Mouse (Mus musculus) spleen, adult 2 months (tissue): ENCODE measurements around the gene Kdm5a.

Experiments
- CTCF ChIP-seq: fragments of 200-500 bp; IDR thresholded peaks from 2 replicates; pipeline ENCODE4 v1.5.1; 2011; ENCODE audit warnings: mild to moderate bottlenecking, inconsistent platforms; ENCODE audit not compliant: insufficient read depth, insufficient read length, insufficient replicate concordance; ENCODE audit errors: extremely low read depth
- POLR2A ChIP-seq: fragments of 200-500 bp; IDR thresholded peaks from 2 replicates; pipeline ENCODE4 v1.6.1; 2011; ENCODE audit warnings: low read depth, low read length, inconsistent platforms

GRCm38 (mm10) chr6:120485038-120485437 lies 121.1 kb downstream of the Kdm5a start:
- TF ChIP-seq CTCF: no peak
- TF ChIP-seq POLR2A: no peak
